ENCODE assay signal across 23 mouse cellular contexts in the genomic region with DNA sequence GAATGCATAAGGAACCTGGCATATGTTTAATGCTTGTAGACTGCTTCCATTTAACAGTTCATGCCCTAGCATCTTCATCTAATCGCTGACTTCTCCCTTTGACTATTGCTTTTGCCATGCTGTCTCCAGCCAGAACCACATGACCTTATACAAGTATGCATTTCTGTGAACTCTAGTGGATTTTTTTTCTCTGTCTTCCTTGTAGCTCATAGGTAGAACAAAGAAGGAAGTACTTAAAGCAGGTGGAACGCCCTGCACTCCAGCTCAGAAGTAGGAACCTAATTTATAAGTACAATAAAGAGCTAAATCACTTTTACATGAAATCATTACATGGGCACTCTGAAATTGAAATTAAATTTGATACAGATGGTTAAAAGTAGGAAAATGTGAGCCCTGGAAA.
DNase-seq lines count a peak whose midpoint lies in the region; ATAC-seq and TF ChIP-seq lines count a peak whose summit lies in the region.
"Had no signal": no experiment of that assay in that cellular context is flagged by ENCODE, and none has a peak within 500 bp of the region (broad histone marks: within the 10 kb centered on the region; RNA-seq: fewer than 3 reads in every experiment).

No protein-coding gene starts in this region.

- H3K27me3 ChIP-seq in intestine, embryonic 15.5 days (replicated peaks), result no peaks in the 10 kb centered on the region
- no peaks in the 10 kb centered on the region for H3K27me3 ChIP-seq in intestine, embryonic 16.5 days (replicated peaks; ENCODE audit: control insufficient read depth, insufficient read depth, low read length)
- H3K27me3 ChIP-seq in stomach, postnatal 0 days (ENCODE audit: control insufficient read depth, insufficient read depth, low read length), result no peaks in the 10 kb centered on the region
- no peaks in the 10 kb centered on the region for H3K27me3 ChIP-seq in hindbrain, postnatal 0 days (ENCODE audit: insufficient read depth, low read length)
- H3K27me3 ChIP-seq in hindbrain, embryonic 14.5 days (ENCODE audit: control insufficient read depth, insufficient read depth, low read length), result no peaks in the 10 kb centered on the region
- H3K27me3 ChIP-seq: embryonic facial prominence, embryonic 13.5 days; embryonic facial prominence, embryonic 15.5 days; forebrain, embryonic 12.5 days had no signal

- no peaks in the 10 kb centered on the region for H3K36me3 ChIP-seq in intestine, embryonic 15.5 days
- no peaks in the 10 kb centered on the region for H3K36me3 ChIP-seq in intestine, embryonic 16.5 days (ENCODE audit: control insufficient read depth, insufficient read depth, low read length)
- H3K36me3 ChIP-seq in stomach, postnatal 0 days (ENCODE audit: control insufficient read depth, insufficient read depth, low read length), result no peaks in the 10 kb centered on the region
- no peaks in the 10 kb centered on the region for H3K36me3 ChIP-seq in hindbrain, postnatal 0 days (ENCODE audit: insufficient read depth, low read length)
- H3K36me3 ChIP-seq in hindbrain, embryonic 14.5 days (replicated peaks; ENCODE audit: control insufficient read depth, insufficient read depth), result no peaks in the 10 kb centered on the region
- H3K36me3 ChIP-seq: embryonic facial prominence, embryonic 13.5 days; embryonic facial prominence, embryonic 15.5 days; forebrain, embryonic 10.5 days; forebrain, embryonic 12.5 days had no signal

- H3K4me3 ChIP-seq in intestine, embryonic 15.5 days (replicated peaks), result no peak overlapping the region
- H3K4me3 ChIP-seq in intestine, embryonic 16.5 days (ENCODE audit: low read length), result no peak overlapping the region
- H3K4me3 ChIP-seq in stomach, postnatal 0 days (ENCODE audit: low read depth, low read length), result no peak overlapping the region
- no peak overlapping the region for H3K4me3 ChIP-seq in hindbrain, postnatal 0 days (ENCODE audit: low read length)
- no peak overlapping the region for H3K4me3 ChIP-seq in hindbrain, embryonic 14.5 days (replicated peaks; ENCODE audit: low read length)
- H3K4me3 ChIP-seq: embryonic facial prominence, embryonic 13.5 days; embryonic facial prominence, embryonic 15.5 days; erythroblast, embryonic 14.5 days; forebrain, embryonic 10.5 days; forebrain, embryonic 12.5 days had no signal

- peak; percentile 3 for DNase-seq in lung, postnatal 25 days (ENCODE audit: low spot score)
- DNase-seq in lung, postnatal 14 days, result no peak
- no peak for DNase-seq in stomach, postnatal 0 days (ENCODE audit: low spot score)
- DNase-seq in hindbrain, postnatal 0 days (ENCODE audit: low spot score), result no peak
- DNase-seq in hindbrain, embryonic 14.5 days (ENCODE audit: low spot score), result no peak
- DNase-seq: adrenal gland, adult 2 months; adrenal gland, postnatal 10 days; adrenal gland, postnatal 25 days; cerebellum, adult 11 months; cerebellum, adult 18-20 months; cerebellum, adult 8-10 months; cerebellum, adult 9-11 months; cerebellum, postnatal 14 days; cerebellum, postnatal 36 days; embryo, embryonic 11 days had no signal

- H3K4me2 ChIP-seq in intestine, embryonic 15.5 days (replicated peaks), result no peak overlapping the region
- no peak overlapping the region for H3K4me2 ChIP-seq in intestine, embryonic 16.5 days (ENCODE audit: low read depth, low read length)
- no peak overlapping the region for H3K4me2 ChIP-seq in stomach, postnatal 0 days (replicated peaks; ENCODE audit: low read depth)
- H3K4me2 ChIP-seq in hindbrain, postnatal 0 days (ENCODE audit: low read depth, low read length), result no peak overlapping the region
- H3K4me2 ChIP-seq in hindbrain, embryonic 14.5 days (replicated peaks), result no peak overlapping the region
- H3K4me2 ChIP-seq: embryonic facial prominence, embryonic 13.5 days; embryonic facial prominence, embryonic 15.5 days; forebrain, embryonic 12.5 days had no signal

- no peak overlapping the region for H3K9ac ChIP-seq in intestine, embryonic 15.5 days
- no peak overlapping the region for H3K9ac ChIP-seq in intestine, embryonic 16.5 days (ENCODE audit: low read depth, low read length)
- no peak overlapping the region for H3K9ac ChIP-seq in stomach, postnatal 0 days (ENCODE audit: low read length)
- no peak overlapping the region for H3K9ac ChIP-seq in hindbrain, postnatal 0 days (replicated peaks; ENCODE audit: low read length)
- H3K9ac ChIP-seq in hindbrain, embryonic 14.5 days, result no peak overlapping the region
- H3K9ac ChIP-seq: embryonic facial prominence, embryonic 13.5 days; embryonic facial prominence, embryonic 15.5 days; forebrain, embryonic 12.5 days had no signal

- no peak for TF ChIP-seq EP300 in stomach, postnatal 0 days (optimal IDR thresholded peaks at IDR 0.05)

- no peak for TF ChIP-seq CTCF in stomach, postnatal 0 days (IDR thresholded peaks at IDR 0.05; ENCODE audit: low read depth)
- TF ChIP-seq CTCF in hindbrain, postnatal 0 days (IDR thresholded peaks at IDR 0.05; ENCODE audit: low read depth), result no peak

- H3K27ac ChIP-seq in intestine, embryonic 15.5 days, result no peak overlapping the region
- no peak overlapping the region for H3K27ac ChIP-seq in intestine, embryonic 16.5 days (ENCODE audit: low read length)
- H3K27ac ChIP-seq in stomach, postnatal 0 days (replicated peaks), result no peak overlapping the region
- no peak overlapping the region for H3K27ac ChIP-seq in hindbrain, postnatal 0 days
- no peak overlapping the region for H3K27ac ChIP-seq in hindbrain, embryonic 14.5 days
- H3K27ac ChIP-seq: embryonic facial prominence, embryonic 13.5 days; embryonic facial prominence, embryonic 15.5 days; forebrain, embryonic 10.5 days; forebrain, embryonic 12.5 days had no signal

- no peaks in the 10 kb centered on the region for H3K9me3 ChIP-seq in intestine, embryonic 15.5 days
- H3K9me3 ChIP-seq in intestine, embryonic 16.5 days (ENCODE audit: control insufficient read depth, low read length), result no peaks in the 10 kb centered on the region
- H3K9me3 ChIP-seq in stomach, postnatal 0 days (ENCODE audit: control insufficient read depth, low read length), result no peaks in the 10 kb centered on the region
- no peaks in the 10 kb centered on the region for H3K9me3 ChIP-seq in hindbrain, postnatal 0 days (ENCODE audit: low read length)
- H3K9me3 ChIP-seq in hindbrain, embryonic 14.5 days (ENCODE audit: control insufficient read depth, low read length), result no peaks in the 10 kb centered on the region
- H3K9me3 ChIP-seq: embryonic facial prominence, embryonic 13.5 days; embryonic facial prominence, embryonic 15.5 days; forebrain, embryonic 10.5 days; forebrain, embryonic 12.5 days had no signal

- H3K4me1 ChIP-seq in intestine, embryonic 15.5 days (replicated peaks), result no peaks in the 10 kb centered on the region
- no peaks in the 10 kb centered on the region for H3K4me1 ChIP-seq in intestine, embryonic 16.5 days (ENCODE audit: control insufficient read depth, insufficient read depth, low read length)
- no peaks in the 10 kb centered on the region for H3K4me1 ChIP-seq in stomach, postnatal 0 days (replicated peaks; ENCODE audit: control insufficient read depth, insufficient read depth)
- no peaks in the 10 kb centered on the region for H3K4me1 ChIP-seq in hindbrain, postnatal 0 days (ENCODE audit: insufficient read depth, low read length)
- H3K4me1 ChIP-seq in hindbrain, embryonic 14.5 days (replicated peaks; ENCODE audit: control insufficient read depth, insufficient read depth, low read length), result no peaks in the 10 kb centered on the region
- H3K4me1 ChIP-seq: forebrain, embryonic 12.5 days had no signal

- 0 out of 2 replicates have a peak, but pooled peaks have one; percentile 35 for ATAC-seq in intestine, embryonic 15.5 days
- peak; percentile 58 for ATAC-seq in intestine, embryonic 16.5 days
- 0 out of 2 replicates have a peak, but pooled peaks have one; percentile 47 for ATAC-seq in stomach, postnatal 0 days (ENCODE audit: low FRiP score, low TSS enrichment)
- ATAC-seq in hindbrain, postnatal 0 days, result no peak
- ATAC-seq in hindbrain, embryonic 14.5 days (ENCODE audit: low FRiP score), result no peak
- ATAC-seq: forebrain, embryonic 14.5 days had no signal

- WGBS in intestine, embryonic 15.5 days, result 76% methylated on average over 2 of the region's 2 CpGs
- WGBS in intestine, embryonic 16.5 days, result 70% methylated on average over 2 of the region's 2 CpGs
- 78% methylated on average over 2 of the region's 2 CpGs for WGBS in stomach, postnatal 0 days
- whole genome bisulfite sequencing in hindbrain, postnatal 0 days, result 93% methylated on average over 2 of the region's 2 CpGs
- 93% methylated on average over 2 of the region's 2 CpGs for WGBS in hindbrain, embryonic 14.5 days

Comparison
In these comparisons a context has a peak if more than half of its experiments do, and no peak if none do; other contexts are left out.
1. ATAC-seq: peak in intestine, embryonic 15.5 days (single experiment), intestine, embryonic 16.5 days (single experiment) and stomach, postnatal 0 days (single experiment); none in hindbrain, postnatal 0 days (single experiment) and hindbrain, embryonic 14.5 days (single experiment).